9 mouse cellular contexts compared by ENCODE assay signal in genomic region chr1:93751290-93751689, GRCm38 (mm10). TPM values are rescaled to one million over a fixed set of nuclear protein-coding genes. Genes with fewer than 3 reads are reported as not detected.
DNase-seq lines count a peak whose midpoint lies in the region; ATAC-seq and TF ChIP-seq lines count a peak whose summit lies in the region.
"Had no signal": no experiment of that assay in that cellular context is flagged by ENCODE, and none has a peak within 500 bp of the region (broad histone marks: within the 10 kb centered on the region; RNA-seq: fewer than 3 reads in every experiment).

Gene Atg4b, plus strand, starts transcription at chr1:93751500.

- ATAC-seq in embryonic facial prominence, embryonic 12.5 days (ENCODE audit: insufficient number of reproducible peaks, insufficient read depth, low FRiP score, low TSS enrichment): no peak
- no peak for ATAC-seq in heart, embryonic 14.5 days (ENCODE audit: insufficient number of reproducible peaks, insufficient read depth, low FRiP score, low read depth)

- peaks cover 4% of the 10 kb centered on the region for H3K4me1 ChIP-seq in testis, adult 2 months (ENCODE audit: control insufficient read depth, insufficient read depth, low read length)
- H3K4me1 ChIP-seq in embryonic facial prominence, embryonic 12.5 days: peaks cover 6% of the 10 kb centered on the region; the same call in 1 of the 2 replicates
- peaks cover 0 to 13% of the 10 kb centered on the region in 2 experiments; a peak in 3 of 4 replicates for H3K4me1 ChIP-seq in heart, embryonic 14.5 days (ENCODE audit: control insufficient read depth in 2 of 2, insufficient read depth in 2 of 2, low read length in 2 of 2)

- H3K79me2 ChIP-seq in myocyte (ENCODE audit: control insufficient read depth, insufficient read depth): peaks cover 27% of the 10 kb centered on the region

- no peaks in the 10 kb centered on the region for H3K27me3 ChIP-seq in testis, adult 2 months (ENCODE audit: control insufficient read depth, insufficient read depth, low read length)
- H3K27me3 ChIP-seq in embryonic facial prominence, embryonic 12.5 days: no peaks in the 10 kb centered on the region
- H3K27me3 ChIP-seq in heart, embryonic 14.5 days (ENCODE audit: control insufficient read depth, insufficient read depth, low read length): no peaks in the 10 kb centered on the region
- no peaks in the 10 kb centered on the region for H3K27me3 ChIP-seq in myocyte (ENCODE audit: control insufficient read depth, insufficient read depth, insufficient read length)

- no peaks in the 10 kb centered on the region for H3K9me3 ChIP-seq in embryonic facial prominence, embryonic 12.5 days
- no peaks in the 10 kb centered on the region for H3K9me3 ChIP-seq in heart, embryonic 14.5 days (ENCODE audit: control insufficient read depth, low read length)

- no peak within 1 kb of the TSS for H3ac ChIP-seq in myocyte (ENCODE audit: control insufficient read depth, insufficient read length)

- no peak within 1 kb of the TSS for H3K27ac ChIP-seq in testis, adult 2 months (ENCODE audit: control insufficient read depth, insufficient read depth, low read depth, low read length)
- H3K27ac ChIP-seq in embryonic facial prominence, embryonic 12.5 days: no peak within 1 kb of the TSS
- H3K27ac ChIP-seq in heart, embryonic 14.5 days (replicated peaks in 1 of 2; ENCODE audit: control insufficient read depth in 1 of 2, insufficient read depth in 1 of 2, low read depth in 2 of 2, low read length in 2 of 2): no peak within 1 kb of the TSS

- no peak for DNase-seq in testis, postnatal 10 days (ENCODE audit: low spot score)
- DNase-seq in left cerebral cortex, postnatal 14 days (ENCODE audit: low spot score in 2 of 2): no peak
- DNase-seq in urinary bladder, postnatal 25 days (ENCODE audit: low spot score): no peak
- DNase-seq in frontal cortex, postnatal 10 days (ENCODE audit: low spot score in 2 of 2): no peak

- WGBS in embryonic facial prominence, embryonic 12.5 days: 76% methylated on average over 6 of the region's 6 CpGs
- WGBS in heart, embryonic 14.5 days: 83% methylated on average over 6 of the region's 6 CpGs

- no peak within 1 kb of the TSS for H3K9ac ChIP-seq in embryonic facial prominence, embryonic 12.5 days
- no peak within 1 kb of the TSS for H3K9ac ChIP-seq in heart, embryonic 14.5 days (ENCODE audit: low read length)

- H3K4me3 ChIP-seq in testis, adult 2 months (ENCODE audit: control insufficient read depth, low read depth, low read length): no peak within 1 kb of the TSS
- no peak within 1 kb of the TSS for H3K4me3 ChIP-seq in embryonic facial prominence, embryonic 12.5 days
- H3K4me3 ChIP-seq in heart, embryonic 14.5 days (ENCODE audit: control insufficient read depth in 1 of 2, insufficient read depth in 1 of 2, low read depth in 1 of 2, low read length in 2 of 2): no peak within 1 kb of the TSS
- H3K4me3 ChIP-seq in myocyte: no peak within 1 kb of the TSS
- H3K4me3 ChIP-seq: erythroblast, embryonic 14.5 days had no signal

- TF ChIP-seq CTCF in testis, adult 2 months (IDR thresholded peaks at IDR 0.05; ENCODE audit: control insufficient read depth, insufficient read depth, insufficient replicate concordance, low read depth, low read length): no peak

- H3K36me3 ChIP-seq in testis, adult 2 months (ENCODE audit: control insufficient read depth, insufficient read depth, low read length): no peaks in the 10 kb centered on the region; the same call in 1 of the 2 replicates
- peaks cover 24% of the 10 kb centered on the region for H3K36me3 ChIP-seq in embryonic facial prominence, embryonic 12.5 days
- H3K36me3 ChIP-seq in heart, embryonic 14.5 days (ENCODE audit: control insufficient read depth, insufficient read depth, low read length): peaks cover 29% of the 10 kb centered on the region
- no peaks in the 10 kb centered on the region for H3K36me3 ChIP-seq in myocyte (ENCODE audit: control insufficient read depth, insufficient read depth)

- no peak within 1 kb of the TSS for H3K4me2 ChIP-seq in embryonic facial prominence, embryonic 12.5 days (replicated peaks)
- H3K4me2 ChIP-seq in heart, embryonic 14.5 days (ENCODE audit: low read length): no peak within 1 kb of the TSS
- H3K4me2 ChIP-seq in myocyte (ENCODE audit: low read depth): no peak within 1 kb of the TSS

- intact Hi-C loops in left cerebral cortex, postnatal 14 days (cut with DNase I): loop anchor here (5.0 kb wide), 1 partner anchor 114 kb away; no protein-coding TSS in a partner anchor

- no peak for TF ChIP-seq POLR2A in testis, adult 2 months (IDR thresholded peaks at IDR 0.05; ENCODE audit: control insufficient read depth, low read depth, low read length)
- TF ChIP-seq POLR2A in myocyte (IDR thresholded peaks at IDR 0.05; ENCODE audit: insufficient read length, low read depth): no peak

TF ChIP-seq in myocyte, 11 proteins besides CTCF, POLR2A, EP300 and RAD21:
- TF ChIP-seq E2F4 (IDR thresholded peaks at IDR 0.05; ENCODE audit: insufficient read depth): no peak
- no peak for TF ChIP-seq TCF3 (IDR thresholded peaks at IDR 0.05; ENCODE audit: insufficient read length, low read depth)
- TF ChIP-seq MAX (IDR thresholded peaks at IDR 0.05; ENCODE audit: low read depth): no peak
- TF ChIP-seq CEBPB (IDR thresholded peaks at IDR 0.05; ENCODE audit: insufficient read depth, poor library complexity, severe bottlenecking): no peak

RNA-seq across cellular contexts. Expression of gene Atg4b, which starts in this region (rescaled TPM):
- 36.5 and 38.3 TPM in 2 replicates for polyA plus RNA-seq in testis, adult 2 months (2012; rRNA removed)
- polyA plus RNA-seq in embryonic facial prominence, embryonic 12.5 days (2016; fragmentation: Nextera tagmentation; extraction: Ambion mirVana): 101 and 102 TPM in 2 replicates
- polyA plus RNA-seq in heart, embryonic 14.5 days (2014; fragmentation: Nextera tagmentation; extraction: Ambion mirVana): 63.1 and 63.5 TPM in 2 replicates
- total RNA-seq in left cerebral cortex, postnatal 14 days (2021): 10 to 100 TPM; 68.3 to 76.7 TPM
- 49.9 TPM for polyA plus RNA-seq in myocyte (2012; fragmentation: generic; extraction: Trizol)
